Mouse (Mus musculus): ENCODE data around the gene Actg1.

Actg1 gene

DNA sequence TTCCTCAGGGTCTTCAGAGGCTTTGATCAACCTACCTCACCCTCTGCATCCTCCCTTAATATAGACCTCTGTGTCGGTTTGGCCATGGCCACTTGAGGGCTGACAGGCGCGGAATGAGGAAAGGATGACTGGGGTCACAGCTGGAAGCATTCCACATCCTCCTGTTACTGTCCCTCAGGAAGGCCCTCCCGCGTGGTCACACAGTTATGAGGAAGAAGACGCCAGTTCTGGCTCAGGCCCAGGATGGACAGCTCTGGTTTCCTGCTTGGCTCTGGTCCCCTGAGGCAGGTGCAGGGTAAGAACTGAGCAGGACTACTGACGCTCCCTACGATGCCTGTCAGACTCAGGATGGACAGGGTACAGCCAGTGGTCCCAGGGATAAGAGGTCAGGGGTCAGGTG is 11.7 kb upstream of the Actg1 start:
- no peak for DNase-seq

DNA sequence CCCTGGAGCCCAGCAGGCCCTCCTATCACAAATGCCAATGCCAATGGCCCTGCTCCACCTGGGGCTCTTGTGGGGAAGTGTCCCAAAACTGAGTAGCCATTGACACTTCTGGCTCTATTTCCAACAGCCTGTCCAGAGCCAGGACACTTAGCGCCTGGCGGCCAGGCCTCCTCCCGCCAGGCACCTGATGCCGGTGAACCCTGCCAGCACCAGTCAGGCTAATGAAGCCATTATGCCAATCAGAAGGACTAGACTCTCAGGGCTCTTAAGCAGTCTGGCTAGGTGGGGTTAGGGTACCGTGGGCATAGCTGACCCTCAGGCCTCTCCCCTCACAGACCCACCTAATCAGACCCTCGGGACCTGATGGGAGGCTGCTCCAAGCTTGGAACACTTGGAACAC is 11.0 kb upstream of the Actg1 start:
- DNase-seq, result no peak

DNA sequence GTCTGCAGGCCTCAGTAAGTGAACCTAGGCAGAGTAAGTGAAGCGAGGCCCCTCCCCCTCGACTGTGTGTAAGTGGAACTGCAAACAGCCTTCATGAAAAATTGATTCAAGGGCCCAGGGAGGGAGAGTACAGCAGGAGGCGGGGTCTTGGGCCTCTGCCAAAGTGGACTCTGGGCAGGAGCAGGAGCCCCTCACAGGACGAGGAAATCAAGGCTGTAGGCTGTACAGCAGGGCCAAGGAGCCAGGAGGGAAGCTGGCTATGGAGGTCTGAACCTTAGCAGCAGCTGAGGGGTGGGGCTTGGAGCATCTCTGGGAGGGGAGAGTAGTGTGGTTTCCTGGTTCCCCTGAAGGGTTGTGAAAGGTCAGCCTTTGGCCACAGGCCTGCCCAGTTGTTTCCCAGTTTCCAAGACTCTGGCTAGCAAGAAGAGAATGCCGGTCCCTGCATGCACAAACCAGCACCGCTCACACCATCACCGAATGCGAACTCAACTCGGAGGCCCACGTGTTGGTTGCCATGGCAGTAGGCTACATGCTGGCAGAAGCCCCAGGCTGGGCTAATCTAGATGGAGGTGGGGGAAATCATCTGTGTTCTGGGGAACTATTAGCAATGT is 9.6 kb upstream of the Actg1 start:
- DNase-seq, result peak; percentile 79

DNA sequence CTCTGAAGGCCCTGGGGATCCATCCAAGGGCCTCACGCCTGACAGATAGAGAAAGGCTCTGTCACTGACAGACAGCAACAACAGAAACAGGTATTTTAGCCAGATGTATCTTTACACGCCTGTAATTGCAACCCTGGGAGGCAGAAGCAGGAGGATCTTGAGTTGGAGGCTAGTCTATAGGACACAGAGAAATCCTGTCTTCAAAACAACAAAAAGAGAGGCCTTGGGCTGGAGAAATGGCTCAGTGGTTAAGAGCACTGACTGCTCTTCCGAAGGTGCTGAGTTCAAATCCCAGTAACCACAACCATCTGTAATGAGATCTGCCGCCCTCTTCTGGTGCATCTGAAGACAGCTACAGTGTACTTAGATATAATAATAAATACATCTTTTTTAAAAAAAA is 8.6 kb upstream of the Actg1 start:
- no peak for DNase-seq

DNA sequence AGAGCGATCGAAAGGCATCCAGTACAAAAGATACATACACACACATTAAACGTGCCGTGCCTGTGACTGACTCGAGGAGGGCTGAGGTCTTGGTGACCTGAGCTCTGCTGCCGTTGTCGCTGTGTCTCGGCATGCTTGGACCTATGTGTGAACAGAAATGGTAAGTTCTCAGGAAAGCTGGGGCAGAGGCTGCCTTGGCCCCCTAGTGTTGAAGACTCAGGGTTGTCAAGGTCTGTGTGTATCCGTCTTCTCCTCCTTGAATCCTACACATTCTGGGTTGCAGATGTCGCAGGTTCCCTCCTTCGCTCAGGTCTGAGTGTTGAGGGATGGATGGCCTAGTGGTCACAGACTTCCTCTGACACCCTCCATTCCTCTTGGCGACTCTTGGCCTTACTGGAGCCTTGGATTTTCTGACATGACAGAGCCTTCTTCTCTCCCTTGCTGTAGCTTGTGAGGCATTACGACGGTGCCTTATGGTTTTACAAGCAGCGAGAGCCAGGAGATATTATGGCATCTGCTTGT is 8.0 kb upstream of the Actg1 start:
- DNase-seq, result no peak

DNA sequence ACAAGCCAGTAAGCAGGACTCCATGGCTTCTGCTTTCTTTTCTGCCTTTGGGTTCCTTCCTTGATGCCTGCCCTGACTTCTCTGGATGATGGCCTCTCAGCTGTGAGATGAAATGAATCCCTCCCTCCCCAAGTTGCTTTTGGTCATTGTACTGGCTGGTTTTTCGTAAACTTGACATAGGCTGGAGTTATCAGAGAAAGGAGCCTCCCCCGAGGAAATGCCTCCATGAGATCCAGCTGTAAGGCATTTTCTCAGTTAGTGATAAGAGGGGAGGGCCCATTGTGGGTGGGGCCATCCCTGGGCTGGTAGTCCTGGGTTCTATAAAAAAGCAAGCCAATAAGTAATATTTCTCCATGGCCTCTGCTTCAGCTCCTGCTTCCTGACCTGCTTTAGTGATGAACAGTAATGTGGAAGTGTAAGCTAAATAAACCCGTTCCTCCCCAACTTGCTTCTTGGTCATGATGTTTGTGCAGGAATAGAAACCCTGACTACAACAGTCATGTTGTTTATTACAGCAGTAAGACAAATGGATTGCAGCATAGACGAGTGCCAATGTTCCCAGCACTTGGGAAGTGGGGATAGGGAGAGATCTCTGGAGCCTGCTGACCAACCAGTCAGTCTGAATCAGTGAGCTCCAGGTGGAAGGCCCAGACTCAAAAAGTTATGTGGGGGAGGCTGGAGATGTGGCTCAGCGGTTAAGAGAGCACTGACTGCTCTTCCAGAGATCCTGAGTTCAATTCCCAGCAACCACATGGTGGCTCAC is 7.1 kb upstream of the Actg1 start:
- DNase-seq, result no peak

DNA sequence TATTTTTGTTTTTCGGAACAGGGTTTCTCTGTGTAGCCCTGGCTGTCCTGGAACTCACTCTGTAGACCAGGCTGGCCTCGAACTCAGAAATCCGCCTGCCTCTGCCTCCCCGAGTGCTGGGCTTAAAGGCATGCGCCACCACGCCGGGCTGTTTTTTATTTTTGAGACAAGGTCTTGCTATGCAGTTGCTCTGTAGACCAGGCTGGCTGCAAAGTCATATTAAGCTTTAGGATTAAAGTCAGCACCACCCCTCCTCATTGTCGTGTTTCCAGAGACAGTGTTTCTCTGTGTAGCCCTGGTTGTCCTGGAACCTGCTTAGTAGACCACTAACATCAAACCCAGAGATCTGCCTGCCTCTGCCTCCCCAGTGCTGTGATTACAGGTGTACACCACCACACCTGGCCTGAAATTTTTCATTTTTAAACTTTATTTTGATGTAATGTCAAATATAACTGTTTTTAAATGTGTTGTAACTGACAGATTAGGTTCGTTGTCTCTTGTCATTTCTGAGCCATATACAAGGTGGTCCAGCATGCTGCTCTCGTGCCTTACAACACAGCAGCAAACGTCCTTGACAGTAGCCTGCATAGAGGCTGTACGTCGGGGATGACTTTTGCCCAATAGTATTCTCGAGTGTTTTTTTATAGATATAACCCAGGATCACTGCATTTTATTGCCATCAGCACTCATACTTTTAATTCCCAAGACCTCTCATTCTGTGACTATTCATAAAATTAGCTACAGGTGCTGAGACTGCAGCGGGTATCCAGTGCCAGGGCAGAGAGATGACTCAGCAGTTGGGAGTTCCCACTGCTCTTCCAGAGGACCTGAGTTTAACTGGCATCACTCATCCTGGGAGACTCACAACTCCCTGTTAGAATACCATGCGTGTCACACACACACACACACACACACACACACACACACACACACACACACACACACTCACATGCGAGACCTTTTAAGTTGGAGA is 6.2 kb upstream of the Actg1 start:
- no peak for DNase-seq

DNA sequence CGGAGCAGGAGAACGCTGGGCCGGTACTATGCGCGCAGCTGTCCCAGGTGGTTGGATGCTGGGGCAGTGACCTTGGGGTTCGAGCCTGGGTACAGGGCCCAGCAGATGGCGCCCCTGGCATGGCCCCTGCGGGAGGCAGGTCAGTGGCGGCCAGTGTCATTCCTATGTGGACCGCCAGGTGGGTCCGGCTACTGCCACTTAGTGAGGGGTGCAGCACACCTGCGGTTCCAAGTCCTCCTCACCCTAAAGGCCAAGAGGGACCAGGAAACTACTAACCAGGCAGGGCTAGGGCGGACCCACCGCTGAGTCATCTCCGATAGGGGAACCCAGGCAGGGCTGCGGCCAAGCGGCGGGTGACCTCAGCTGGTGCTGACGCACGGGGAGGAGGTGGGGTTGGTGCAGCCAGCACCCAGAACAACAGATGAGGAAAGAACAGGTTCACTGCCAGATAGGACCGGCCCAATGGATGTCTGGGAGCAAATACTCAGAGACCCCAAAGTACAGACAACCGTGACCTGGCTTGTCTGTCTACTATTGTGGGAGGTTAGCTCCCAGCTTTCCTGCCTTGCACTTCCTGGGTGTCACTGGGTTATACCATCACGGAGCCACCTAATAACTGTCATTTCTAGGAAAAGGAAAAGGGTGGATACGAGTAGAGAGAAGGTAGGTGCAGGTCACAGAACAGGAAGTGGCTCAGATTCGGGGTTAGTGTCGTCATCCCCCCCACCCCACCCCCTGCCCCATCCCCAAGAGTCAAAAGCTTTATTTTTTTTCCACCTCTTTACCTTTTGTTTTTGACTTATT is 5.4 kb upstream of the Actg1 start:
- peak; percentile 39 for DNase-seq

DNA sequence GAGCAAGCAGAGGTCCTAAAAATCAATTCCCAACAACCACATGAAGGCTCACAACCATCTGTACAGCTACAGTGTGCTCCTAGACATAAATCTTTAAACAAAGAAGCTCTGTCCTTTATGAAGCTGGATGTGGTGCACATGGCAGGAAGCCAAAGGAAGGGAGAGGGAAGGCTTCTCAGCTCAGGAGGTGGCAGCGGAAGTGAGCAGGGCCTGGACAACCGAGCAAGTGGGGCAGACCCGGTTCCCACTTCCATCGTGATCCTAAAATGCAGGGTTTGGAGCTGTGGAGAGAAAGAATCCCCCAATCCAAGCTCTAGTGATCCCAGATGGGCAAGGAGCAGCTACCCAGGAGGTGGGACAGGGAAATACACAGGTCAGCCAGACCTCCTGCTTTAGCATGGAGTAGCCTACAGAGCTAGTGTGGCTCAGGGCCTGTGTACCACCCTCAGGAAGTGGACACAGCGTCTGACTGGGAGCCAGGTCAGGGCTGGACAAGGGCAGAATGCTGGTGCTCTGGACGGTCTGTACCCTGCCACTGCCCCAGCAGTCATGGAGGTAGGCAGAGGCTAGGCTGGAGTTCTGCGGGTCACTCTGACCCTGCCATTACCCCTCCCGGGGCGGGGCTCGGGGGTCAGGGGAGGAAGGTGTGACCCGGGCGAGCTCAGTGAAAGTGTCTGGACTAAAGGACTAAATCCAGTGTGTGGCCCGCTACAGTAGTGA is 4.4 kb upstream of the Actg1 start:
- peak; percentile 13 for DNase-seq

DNA sequence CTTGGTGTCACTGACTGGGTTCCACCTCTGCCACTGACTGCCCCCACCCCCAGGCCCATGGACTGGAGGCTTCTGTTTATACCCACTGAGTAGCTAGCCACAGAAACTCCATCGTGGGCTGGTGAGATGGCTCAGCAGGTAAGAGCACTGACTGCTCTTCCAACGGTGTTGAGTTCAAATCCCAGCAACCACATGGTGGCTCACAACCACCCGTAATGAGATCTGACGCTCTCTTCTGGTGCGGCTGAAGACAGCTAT is 3.7 kb upstream of the Actg1 start:
- peak; percentile 2 for DNase-seq

DNA sequence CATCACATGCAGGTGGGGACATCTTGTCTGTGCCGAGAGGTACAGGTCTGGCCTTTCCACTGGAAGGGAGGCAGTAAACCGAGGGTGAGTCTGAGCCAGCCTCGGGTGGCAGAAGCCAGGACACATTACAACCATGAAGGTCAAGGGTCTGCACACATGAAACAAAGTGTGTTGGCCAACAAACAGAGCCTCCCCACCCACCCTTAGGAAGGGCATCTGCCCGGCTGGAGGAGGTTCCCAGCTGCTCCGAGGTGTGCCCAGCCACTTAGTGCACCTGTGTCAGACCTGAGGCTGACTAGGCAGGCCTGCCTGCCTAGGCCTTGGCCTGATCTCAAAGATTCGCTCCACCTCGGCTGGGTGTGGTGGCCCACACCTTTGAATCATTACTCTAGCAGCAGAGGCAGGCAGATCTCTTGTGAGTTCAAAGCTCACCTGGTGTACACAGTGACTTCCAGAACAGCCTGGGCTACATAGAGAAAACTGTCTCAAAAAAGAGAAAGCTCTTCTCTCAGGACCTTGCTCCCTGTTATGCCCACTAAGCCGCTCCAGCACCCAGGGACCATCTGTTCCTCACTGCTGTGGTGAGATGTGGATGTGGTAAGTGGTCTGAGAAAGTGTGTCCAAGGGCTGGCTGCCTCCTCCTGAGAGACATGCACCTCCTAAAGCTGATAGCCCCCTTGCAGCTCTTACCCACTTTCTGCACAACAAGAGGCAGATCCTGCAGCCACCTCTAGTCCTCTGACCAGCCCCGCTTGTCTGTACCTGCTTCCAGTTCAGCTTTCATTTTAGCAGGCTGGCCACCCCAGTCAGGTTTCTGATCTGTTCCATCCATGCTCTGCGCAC is 3.1 kb upstream of the Actg1 start:
- peak; percentile 8 for DNase-seq

DNA sequence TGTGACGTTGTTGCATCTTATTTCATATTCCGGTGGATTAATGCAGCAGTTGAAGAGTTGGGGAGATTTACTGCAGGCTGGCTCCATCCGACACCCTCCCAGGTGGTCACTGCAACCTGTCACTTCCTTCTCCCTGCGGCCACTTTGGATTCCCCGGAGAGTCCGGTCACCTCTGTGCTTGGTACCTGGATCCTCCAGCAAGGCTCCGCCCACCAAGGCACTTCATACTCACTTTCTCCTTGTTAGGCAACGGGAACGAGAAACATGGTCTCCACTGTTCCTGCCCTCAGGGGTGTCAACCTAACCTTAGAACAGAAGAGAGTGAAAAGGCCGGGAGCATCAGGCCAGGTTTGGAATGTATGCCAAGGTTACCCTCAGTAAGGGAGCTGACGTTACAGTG is 2.4 kb upstream of the Actg1 start:
- DNase-seq, result peak; percentile 8

DNA sequence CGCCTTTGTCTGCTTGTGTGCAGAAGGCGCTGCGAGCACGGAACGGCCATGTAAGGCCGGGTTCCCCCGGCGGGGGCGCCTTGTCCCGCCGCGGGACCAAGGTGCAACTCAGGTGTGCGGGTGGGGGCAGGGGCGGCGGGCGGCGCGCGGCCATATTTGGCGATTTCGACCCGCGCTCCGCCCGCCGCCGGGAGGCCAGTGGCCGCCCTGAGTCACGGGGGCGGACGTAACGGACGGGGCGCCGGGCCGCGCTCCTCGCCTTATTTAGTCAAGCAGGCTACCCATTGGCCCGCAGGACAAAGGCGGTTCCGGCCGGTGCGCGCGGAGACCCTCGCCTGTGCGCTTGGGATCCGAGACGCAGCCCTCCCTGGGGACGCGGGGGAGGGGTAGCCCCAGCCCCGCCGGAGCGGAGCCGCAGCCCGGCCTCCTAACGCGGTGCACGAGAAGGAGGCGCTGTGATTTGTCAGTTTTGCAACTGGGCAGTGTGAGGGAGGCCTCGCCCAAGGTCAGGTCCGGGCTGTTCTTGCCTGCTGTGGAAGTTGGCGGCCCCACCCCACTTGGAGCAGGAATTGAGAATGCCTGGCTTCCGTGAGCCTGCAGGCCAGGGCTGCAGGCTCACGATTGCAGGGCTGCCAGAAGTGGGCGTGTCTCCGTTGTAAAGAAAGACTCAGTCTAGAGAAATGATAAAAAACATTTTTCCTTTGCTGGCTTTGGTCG is 1.8 kb upstream of the Actg1 start:
- DNase-seq, result peak; percentile 74

DNA sequence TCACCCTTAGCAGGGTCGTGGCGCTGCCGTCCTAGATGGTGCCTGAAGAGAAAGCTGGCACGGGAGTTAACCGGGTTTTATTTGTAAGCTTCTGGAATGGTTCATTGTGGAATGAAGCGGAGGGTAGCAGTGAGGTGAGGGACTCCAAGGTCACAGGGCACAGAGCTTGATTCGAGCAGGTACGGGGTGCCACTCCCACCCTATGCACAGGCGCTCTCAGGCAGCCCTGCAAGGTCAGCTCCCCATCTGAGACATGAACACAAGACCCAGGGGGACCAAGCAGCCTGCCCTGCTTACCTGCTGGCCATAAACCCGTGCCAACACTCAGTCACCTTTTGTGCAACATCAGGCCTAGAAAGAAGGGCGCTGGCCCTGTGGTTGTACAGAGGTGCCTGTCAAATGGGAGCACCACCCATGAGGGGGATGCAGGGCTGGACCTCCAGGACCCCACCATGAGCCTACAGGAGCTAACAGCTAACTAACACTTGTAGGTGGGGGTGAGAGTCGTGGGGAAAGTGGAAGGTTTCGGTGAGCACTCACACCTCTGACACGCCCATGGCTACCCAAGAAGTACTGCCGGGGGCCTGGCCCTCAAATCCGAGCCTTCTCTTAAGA is 1.1 kb upstream of the Actg1 start:
- DNase-seq, result peak; percentile 31

DNA sequence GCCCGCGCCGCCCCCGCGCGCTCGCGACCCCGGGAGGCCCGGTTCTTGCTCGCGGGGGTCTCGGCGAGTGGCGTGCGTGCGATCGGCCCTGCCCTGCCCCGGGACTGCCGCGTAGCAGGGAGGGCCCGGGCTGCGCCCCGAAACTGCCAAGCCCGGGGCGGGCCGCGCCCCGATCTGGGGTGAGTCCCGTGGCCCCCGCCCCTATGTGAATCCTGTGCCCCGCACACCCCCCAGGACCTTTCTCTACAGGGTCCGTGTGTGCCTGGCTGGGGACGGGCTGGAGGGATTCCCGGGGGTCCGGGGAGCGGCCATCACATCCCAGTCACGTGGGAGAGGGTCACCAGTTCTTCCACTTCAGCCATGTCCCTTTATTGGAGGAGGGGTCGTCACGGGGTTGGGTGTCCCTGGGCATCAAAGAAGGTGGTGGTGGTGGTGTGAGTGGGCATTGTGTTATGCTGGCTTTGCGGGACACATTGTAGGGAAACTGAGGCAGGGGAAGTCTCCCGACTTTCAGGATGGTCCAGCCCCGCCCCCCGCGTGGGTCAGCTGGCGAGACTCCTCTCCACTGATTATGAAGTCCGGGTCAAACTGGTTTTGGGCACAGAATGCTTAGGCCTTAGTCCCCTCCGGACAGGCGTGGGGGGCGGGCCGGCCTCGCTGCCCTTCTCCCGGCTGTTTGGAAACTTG is 485 bp upstream of the Actg1 start:
- no peak for DNase-seq

DNA sequence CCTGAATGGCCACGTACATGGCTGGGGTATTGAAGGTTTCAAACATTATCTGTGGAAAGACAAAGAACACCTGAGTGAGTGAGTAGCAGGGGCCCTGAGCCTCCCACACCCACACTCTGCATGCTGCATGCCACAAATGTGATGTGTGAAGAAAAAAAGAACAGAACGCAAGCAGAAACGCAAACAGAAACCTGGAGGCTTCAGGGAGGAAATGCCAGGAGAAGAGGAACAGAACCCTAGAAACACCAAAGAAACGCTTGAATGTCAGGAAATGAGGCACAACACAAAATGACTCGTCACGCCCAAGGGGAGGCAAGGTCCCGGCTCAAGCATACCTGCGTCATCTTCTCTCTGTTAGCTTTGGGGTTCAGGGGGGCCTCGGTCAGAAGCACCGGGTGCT is 1.0 kb downstream of the Actg1 start:
- DNase-seq, result peak; percentile 25

DNA sequence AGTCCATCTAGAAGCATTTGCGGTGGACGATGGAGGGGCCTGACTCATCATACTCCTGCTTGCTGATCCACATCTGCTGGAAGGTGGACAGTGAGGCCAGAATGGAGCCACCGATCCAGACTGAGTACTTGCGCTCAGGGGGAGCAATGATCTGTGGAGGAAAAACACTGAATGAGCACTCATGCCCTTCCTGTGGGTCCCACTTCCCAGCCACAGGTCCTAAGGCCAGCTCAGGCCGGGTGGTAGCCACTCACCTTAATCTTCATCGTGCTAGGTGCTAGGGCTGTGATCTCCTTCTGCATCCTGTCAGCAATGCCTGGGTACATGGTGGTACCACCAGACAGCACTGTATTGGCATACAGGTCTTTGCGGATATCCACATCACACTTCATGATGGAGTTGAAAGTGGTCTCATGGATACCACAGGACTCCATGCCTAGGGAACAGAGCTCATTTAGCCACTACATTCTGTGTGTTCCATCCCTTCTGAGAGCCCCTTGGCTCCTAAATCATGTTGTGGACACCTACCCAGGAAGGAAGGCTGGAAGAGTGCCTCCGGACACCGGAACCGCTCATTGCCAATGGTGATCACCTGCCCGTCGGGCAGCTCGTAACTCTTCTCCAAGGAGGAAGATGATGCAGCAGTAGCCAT is 1.8 kb downstream of the Actg1 start:
- peak; percentile 2 for DNase-seq

DNA sequence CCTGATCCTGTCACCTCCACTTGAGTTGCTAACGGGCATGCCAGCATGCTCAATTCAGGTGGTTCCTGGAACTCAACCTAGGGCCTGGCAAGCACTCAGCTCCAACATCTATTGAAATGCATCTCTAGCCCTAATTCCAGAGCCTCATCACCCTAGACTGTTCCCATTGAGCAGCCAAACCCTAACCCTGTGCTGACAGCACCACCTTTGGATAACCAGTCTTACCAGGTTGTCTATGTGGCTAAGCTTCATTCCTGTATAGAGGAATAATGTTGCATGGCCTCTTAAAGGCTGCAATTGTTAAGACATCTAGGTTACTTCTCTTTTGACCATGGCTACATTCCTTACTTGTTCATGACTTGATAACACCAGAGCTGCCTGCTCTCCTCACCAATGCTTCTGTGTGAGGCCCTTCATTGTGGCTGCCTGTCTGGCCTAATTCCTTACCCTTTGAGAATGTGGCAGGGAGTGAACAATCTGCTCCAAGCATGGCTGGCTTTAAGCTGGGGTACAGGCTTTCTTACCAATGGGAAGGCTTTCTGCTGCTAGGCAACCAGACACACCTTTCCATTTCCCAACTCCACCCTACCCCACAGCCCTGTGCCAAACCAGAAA is 3.2 kb downstream of the Actg1 start:
- DNase-seq, result no peak
